Mouse (Mus musculus) left cerebral cortex, postnatal 36 days (tissue): ENCODE data around the gene Gm21860. TPM values are rescaled to one million over a fixed set of nuclear protein-coding genes. Genes with fewer than 3 reads are reported as not detected.
"Not testable (repeated sequence)": the region's sequence is repeated elsewhere in the genome, so short reads cannot be mapped to it uniquely, and the experiment has no call there.

Experiments used
- DNase-seq, 2 experiments: peaks; one replicate each; pipeline ENCODE4 v3.0.0; 2021 to 2022; ENCODE audit warnings: low spot score in 2 of 2, mixed read lengths in 1 of 2
- intact Hi-C: fragments of 180-260 bp; cut with DNase I; formaldehyde crosslinking; loops from one replicate; pipeline ENCODE4 v1.15.1; 2025
- total RNA-seq, 2 experiments: library from RNA; stranded (reverse); gene quantifications; 2 replicates each; pipeline ENCODE4 v1.2.3; 2021

Gene Gm21860
- total RNA-seq, 2 experiments from 2014 or later: not detected

DNA sequence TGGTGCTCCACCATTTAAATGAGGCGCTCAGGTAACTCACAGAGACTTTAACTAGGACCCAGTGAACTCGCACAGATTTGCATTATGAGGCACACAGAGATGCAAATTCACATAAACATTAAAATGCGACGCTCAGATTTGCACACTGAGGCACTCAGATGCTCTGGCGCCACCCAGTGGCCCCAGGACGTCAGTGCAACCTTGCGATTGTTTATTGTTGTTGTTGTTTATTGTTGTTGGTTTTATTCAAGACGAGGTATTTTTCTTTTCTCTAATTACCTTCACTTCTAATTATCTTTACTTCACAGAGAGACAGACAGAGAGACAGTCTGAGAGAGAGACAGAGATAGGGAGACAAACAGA lies 20.3 kb downstream of the Gm21860 start:
- DNase-seq, intact Hi-C loops: not testable (repeated sequence)

DNA sequence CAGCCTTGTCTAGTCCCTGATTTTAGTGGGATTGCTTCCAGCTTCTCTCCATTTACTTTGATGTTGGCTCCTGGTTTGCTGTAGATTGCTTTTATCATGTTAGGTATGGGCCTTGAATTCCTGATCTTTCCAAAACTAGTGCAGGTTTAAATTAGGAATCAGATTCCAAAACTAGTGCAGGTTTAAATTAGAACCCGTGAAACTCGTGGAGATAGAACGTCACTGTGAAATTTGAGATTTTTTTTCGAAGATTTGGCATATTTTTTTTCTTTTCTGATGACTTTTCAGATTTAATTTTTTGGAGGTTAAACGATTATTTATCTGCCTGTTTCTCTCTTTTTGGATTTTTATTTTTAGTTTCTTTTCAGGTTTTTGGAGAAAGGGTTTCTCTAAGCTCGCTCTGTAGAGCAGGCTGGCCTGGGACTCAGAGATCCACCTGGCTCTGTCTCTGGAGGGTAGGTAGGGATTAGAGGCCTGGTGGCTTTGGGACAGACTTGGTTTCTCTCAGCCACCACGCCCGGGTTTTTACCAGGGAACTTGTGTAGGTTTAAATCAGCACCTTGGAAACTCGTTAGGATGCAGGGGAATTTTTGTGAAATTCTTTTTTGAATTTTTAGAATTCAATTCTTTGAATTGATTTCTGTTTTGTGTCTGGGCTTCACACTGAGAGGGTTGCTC lies 20.8 kb downstream of the Gm21860 start:
- DNase-seq: peak in 1 of 2 experiments; percentile 27

DNA sequence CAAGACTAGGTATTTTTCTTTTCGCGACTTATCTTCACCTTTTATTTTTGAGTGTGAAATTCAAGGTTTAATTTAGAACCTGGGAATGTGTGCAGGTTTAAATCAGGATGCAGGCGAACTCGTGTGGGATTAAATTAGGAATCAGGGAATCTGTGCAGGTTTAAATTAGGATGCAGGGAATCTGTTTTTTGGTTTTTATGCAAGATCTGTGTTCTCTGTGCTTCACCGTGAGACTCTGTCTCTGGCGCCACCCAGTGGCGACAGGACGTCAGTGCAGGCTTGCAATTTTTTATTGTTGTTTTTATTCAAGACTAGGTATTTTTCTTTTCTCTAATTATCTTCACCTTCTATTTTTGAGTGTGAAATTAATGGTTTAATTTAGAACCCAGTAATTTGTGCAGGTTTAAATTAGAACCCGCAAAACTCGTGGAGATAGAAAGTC lies 22.5 kb downstream of the Gm21860 start:
- DNase-seq, intact Hi-C loops: not testable (repeated sequence)

More for the DNA sequence above, 20.8 kb downstream of the Gm21860 start:
- intact Hi-C loops: not testable (repeated sequence)

DNA sequence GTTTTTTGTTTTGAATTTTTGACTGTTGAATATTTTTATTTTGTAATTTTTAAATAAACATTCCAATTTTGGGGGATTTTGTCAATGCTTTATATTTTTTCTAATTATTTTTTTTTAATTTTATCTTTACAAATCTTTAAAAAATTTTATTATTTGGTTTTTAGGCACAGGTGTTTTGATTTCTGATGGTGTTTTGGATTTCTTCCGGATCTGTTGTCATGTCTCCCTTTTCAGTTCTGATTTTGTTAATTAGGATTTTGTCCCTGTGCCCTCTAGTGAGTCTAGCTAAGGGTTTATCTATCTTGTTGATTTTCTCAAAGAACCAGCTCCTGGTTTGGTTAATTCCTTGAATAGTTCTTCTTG lies 23.0 kb downstream of the Gm21860 start:
- intact Hi-C loops, DNase-seq: not testable (repeated sequence)

DNA sequence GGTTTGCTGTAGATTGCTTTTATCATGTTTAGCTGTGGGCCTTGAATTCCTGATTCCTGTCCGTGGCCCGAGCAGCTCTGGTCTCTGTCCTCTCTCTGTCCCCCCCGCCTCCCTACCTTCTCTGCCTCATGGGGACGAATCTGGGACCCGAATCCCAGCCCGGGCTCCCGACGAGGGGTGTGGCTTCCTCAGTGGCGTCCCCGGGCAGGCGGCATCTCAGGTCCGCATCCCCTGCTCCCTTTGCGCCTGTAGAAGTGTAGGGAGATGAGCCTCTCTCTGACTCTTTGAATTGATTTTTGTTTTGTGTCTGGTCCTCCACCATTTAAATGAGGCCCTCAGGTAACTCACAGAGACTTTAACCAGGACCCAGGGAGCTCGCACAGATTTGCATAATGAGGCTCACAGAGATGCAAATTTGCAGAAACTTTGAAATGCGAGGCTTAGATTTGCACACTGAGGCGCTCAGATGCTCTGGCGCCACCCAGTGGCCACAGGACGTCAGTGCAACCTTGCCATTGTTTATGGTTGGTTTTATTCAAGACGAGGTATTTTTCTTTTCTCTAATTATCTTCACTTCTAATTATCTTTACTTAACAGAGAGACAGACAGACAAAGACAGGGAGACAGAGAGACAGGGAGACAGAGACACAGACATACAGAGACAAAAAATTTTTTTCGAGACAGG lies 23.6 kb downstream of the Gm21860 start:
- intact Hi-C loops, DNase-seq: not testable (repeated sequence)

DNA sequence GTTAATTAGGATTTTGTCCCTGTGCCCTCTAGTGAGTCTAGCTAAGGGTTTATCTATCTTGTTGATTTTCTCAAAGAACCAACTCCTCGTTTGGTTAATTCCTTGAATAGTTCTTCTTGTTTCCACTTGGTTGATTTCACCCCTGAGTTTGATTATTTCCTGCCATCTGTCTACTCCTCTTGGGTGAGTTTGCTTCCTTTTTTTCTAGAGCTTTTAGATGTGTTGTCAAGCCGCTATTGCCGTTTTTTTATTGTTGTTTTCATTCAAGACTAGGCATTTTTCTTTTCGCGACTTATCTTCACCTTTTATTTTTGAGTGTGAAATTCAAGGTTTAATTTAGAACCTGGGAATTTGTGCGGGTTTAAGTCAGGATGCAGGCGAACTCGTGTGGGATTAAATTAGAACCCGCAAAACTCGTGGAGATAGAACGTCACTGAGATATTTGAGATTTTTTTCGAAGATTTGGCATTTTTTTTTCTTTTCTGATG lies 24.8 kb downstream of the Gm21860 start:
- DNase-seq, intact Hi-C loops: not testable (repeated sequence)

DNA sequence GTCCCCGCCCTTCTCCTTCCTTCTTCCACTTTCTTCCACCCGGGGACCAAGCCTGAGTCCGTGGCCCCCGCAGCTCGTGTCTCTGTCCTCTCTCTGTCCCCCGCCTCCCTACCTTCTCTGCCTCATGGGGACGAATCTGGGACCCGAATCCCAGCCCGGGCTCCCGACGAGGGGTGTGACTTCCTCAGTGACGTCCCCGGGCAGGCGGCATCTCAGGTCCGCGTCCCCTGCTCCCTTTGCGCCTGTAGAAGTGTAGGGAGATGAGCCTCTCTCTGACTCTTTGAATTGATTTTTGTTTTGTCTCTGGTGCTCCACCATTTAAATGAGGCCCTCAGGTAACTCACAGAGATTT lies 25.7 kb downstream of the Gm21860 start:
- intact Hi-C loops, DNase-seq: not testable (repeated sequence)

DNA sequence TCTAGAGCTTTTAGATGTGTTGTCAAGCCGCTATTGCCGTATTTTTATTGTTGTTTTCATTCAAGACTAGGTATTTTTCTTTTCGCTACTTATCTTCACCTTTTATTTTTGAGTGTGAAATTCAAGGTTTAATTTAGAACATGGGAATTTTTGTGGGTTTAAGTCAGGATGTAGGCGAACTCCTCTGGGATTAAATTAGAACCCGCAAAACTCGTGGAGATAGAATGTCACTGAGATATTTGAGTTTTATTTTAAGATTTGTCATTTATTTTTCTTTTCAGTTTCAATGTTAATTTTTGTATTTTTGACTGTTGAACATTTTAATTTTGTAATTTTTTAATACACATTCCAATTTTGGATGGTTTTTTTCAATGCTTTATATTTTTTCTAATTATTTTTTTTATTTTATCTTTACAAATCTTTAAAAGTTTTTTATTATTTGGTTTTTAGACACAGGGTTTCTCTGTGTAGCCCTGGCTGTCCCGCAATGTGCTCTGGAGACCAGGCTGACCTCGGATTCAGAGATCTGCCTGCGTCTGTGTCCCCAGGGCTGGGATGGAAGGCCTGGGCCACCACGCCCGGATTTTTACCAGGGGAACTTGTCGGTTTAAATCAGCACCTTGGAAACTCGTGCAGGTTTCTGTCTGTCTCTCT lies 26.2 kb downstream of the Gm21860 start:
- DNase-seq: peak in 1 of 2 experiments; percentile 6
- intact Hi-C loops: not testable (repeated sequence)

DNA sequence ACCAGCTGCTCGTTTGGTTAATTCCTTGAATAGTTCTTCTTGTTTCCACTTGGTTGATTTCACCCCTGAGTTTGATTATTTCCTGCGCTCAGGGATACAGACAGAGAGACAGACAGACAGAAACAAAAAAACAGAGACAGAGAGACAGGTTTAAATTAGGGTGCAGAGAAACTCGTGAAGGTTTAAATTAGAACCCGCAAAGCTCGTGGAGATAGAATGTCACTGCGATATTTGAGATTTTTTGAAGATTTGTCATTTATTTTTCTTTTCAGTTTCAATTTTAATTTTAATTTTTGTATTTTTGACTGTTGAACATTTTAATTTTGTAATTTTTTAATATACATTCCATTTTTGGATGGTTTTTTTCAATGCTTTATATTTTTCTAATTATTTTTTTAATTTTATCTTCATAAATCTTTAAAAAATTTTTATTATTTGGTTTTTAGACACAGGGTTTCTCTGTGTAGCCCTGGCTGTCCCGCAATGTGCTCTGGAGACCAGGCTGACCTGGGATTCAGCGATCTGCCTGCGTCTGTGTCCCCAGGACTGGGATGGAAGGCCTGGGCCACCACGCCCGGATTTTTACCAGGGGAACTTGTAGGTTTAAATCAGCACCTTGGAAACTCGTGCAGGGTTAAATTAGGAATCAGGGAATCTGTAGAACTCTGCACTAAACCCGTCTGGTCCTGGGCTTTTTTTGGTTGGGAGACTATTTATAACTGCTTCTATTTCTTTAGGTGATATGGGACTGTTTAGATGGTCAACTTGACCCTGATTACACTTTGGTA lies 27.3 kb downstream of the Gm21860 start:
- intact Hi-C loops, DNase-seq: not testable (repeated sequence)

DNA sequence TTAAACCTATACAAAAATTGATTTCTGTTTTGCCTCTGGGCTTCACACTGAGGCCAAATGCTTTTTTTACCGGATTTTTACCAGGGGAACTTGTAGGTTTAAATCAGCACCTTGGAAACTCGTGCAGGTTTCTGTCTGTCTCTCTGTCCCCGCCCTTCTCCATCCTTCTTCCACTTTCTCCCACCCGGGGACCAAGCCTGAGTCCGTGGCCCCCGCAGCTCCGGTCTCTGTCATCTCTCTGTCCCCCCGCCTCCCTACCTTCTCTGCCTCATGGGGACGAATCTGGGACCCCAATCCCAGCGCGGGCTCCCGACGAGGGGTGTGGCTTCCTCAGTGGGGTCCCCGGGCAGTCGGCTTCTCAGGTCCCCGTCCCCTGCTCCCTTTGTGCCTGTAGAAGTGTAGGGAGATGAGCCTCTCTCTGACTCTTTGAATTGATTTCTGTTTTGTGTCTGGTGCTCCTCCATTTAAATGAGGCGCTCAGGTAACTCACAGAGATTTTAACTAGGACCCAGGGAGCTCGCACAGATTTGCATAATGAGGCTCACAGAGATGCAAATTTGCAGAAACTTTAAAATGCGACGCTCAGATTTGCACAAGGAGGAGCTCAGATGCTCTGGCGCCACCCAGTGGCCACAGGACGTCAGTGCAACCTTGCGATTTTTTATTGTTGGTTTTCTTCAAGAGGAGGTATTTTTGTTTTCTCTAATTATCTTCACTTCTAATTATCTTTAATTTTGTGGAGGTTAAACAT lies 28.7 kb downstream of the Gm21860 start:
- DNase-seq, intact Hi-C loops: not testable (repeated sequence)

DNA sequence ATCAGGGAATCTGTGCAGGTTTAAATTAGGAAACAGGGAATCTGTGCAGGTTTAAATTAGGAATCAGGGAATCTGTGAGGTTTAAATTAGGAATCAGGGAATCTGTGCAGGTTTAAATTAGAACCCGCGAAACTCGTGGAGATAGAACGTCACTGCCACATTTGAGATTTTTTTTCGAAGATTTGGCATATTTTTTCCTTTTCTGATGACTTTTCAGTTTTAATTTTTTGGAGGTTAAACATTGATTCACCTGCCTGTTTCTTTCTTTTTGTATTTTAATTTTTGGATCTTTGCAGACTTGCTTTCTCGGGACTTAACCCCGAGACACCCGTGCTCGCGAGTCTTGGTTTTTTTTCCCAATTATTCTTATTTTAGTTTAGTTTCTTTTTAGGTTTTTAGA lies 29.5 kb downstream of the Gm21860 start:
- DNase-seq, intact Hi-C loops: not testable (repeated sequence)

DNA sequence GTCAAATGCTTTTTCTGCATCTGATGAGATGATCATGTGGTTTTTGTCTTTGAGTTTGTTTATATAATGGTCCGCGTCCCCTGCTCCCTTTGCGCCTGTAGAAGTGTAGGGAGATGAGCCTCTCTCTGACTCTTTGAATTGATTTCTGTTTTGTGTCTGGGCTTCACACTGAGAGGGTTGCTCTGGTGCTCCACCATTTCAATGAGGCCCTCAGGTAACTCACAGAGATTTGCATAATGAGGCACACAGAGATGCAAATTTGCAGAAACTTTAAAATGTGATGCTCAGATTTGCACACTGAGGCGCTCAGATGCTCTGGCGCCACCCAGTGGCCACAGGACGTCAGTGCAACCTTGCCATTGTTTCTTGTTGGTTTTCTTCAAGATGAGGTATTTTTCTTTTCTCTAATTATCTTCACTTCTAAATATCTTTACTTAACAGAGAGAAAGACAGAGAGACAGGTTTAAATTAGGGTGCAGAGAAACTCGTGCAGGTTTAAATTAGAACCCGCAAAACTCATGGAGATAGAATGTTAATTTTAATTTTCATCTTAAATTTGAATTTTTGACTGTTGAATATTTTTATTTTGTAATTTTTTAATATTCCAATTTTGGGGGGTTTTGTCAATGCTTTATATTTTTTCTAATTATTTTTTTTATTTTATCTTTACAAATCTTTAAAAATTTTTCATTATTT lies 30.5 kb downstream of the Gm21860 start:
- DNase-seq: peak in 1 of 2 experiments; percentile 6
- intact Hi-C loops: not testable (repeated sequence)

DNA sequence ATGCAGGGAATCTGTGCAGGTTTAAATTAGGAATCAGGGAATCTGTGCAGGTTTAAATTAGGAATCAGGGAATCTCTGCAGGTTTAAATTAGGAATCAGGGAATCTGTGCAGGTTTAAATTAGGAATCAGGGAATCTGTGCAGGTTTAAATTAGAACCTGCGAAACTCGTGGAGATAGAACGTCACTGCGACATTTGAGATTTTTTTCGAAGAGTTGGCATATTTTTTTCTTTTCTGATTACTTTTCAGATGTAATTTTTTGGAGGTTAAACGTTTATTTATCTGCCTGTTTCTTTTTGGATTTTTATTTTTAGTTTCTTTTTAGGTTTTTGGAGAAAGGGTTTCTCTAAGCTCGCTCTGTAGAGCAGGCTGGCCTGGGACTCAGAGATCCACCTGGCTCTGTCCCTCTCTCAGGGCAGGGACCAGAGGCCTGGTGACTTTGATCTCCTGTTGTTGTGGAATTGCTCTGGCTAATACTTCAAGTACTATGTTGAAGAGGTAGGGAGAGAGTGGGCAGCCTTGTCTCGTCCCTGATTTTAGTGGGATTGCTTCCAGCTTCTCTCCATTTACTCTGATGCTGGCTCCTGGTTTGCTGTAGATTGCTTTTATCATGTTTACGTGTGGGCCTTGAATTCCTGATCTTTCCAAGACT lies 31.2 kb downstream of the Gm21860 start:
- peak; percentile 11 to 23 for DNase-seq
- intact Hi-C loops: not testable (repeated sequence)

DNA sequence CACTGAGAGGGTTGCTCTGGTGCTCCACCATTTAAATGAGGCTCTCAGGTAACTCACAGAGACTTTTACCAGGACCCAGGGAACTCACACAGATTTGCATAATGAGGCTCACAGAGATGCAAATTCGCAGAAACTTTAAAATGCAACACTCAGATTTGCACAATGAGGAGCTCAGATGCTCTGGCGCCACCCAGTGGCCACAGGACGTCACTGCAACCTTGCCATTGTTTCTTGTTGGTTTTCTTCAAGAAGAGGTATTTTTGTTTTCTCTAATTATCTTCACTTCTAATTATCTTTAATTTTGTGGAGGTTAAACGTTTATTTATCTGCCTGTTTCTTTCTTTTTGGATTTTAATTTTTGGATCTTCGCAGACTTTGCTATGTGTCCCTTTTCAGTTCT lies 34.1 kb downstream of the Gm21860 start:
- DNase-seq, intact Hi-C loops: not testable (repeated sequence)

DNA sequence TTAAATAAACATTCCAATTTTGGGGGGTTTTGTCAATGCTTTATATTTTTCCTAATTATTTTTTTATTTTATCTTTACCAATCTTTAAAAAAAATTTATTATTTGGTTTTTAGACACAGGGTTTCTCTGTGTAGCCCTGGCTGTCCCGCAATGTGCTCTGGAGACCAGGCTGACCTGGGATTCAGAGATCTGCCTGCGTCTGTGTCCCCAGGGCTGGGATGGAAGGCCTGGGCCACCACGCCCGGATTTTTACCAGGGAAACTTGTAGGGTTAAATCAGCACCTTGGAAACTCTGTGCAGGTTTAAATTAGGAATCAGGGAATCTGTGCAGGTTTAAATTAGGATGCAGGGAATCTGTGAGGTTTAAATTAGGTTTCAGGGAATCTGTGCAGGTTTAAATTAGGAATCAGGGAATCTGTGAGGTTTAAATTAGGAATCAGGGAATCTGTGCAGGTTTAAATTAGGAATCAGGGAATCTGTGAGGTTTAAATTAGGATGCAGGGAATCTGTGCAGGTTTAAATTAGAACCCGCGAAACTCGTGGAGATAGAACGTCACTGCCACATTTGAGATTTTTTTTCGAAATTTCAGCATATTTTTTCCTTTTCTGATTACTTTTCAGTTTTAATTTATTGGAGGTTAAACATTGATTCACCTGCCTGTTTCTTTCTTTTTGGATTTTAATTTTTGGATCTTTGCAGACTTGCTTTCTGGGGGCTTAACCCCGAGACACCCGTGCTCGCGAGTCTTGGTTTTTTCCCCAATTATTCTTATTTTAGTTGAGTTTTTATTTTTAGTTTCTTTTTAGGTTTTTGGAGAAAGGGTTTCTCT lies 35.0 kb downstream of the Gm21860 start:
- DNase-seq, intact Hi-C loops: not testable (repeated sequence)

DNA sequence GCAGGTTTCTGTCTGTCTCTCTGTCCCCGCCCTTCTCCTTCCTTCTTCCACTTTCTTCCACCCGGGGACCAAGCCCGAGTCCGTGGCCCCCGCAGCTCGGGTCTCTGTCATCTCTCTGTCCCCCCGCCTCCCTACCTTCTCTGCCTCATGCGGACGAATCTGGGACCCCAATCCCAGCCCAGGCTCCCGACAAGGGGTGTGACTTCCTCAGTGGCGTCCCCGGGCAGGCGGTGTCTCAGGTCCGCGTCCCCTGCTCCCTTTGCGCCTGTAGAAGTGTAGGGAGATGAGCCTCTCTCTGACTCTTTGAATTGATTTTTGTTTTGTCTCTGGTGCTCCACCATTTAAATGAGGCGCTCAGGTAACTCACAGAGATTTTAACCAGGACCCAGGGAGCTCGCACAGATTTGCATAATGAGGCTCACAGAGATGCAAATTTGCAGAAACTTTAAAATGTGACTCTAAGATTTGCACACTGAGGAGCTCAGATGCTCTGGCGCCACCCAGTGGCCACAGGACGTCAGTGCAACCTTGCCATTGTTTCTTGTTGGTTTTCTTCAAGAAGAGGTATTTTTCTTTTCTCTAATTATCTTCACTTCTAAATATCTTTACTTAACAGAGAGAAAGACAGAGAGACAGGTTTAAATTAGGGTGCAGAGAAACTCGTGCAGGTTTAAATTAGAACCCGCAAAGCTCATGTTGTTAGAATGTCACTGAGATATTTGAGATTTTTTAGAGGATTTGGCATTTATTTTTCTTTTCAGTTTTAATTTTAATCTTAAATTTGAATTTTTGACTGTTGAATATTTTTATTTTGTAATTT lies 35.8 kb downstream of the Gm21860 start:
- peak; percentile 62 to 65 for DNase-seq
- intact Hi-C loops: not testable (repeated sequence)
